Mouse (Mus musculus): Measurements from ENCODE around the gene Ambra1. TPM values are rescaled to one million over a fixed set of nuclear protein-coding genes. Genes with fewer than 3 reads are reported as not detected.

Gene Ambra1
- polyA plus RNA-seq, 1 experiment, result 15.8 TPM

- TF ChIP-seq GATA1 (IDR thresholded peaks at IDR 0.05; ENCODE audit: borderline replicate concordance, low read length), result no peak
- no peak for TF ChIP-seq FLI1 (IDR thresholded peaks at IDR 0.05; ENCODE audit: low read length)
- Histone ChIP-seq H3K27me3 (replicated peaks) (no peaks in the 10 kb centered on the region), H3K36me3 (replicated peaks; ENCODE audit: low read length) (peaks cover 37% of the 10 kb centered on the region), H3K4me1 (peaks cover 93% of the 10 kb centered on the region), H3K9me3 (no peaks in the 10 kb centered on the region), H3K4me3 (replicated peaks) (peak overlapping the region; percentile 92)
Measured at GRCm38 (mm10) chr2:91962864-91963401, 233.0 kb downstream of the Ambra1 start.

- Histone ChIP-seq H3K27me3 (replicated peaks) (no peaks in the 10 kb centered on the region), H3K36me3 (replicated peaks; ENCODE audit: low read length) (peaks cover 33% of the 10 kb centered on the region), H3K4me1 (peaks cover 93% of the 10 kb centered on the region), H3K9me3 (no peaks in the 10 kb centered on the region), H3K4me3 (replicated peaks) (peak overlapping the region; percentile 92)
- TF ChIP-seq FLI1 (IDR thresholded peaks at IDR 0.05; ENCODE audit: low read length), result no peak
- TF ChIP-seq GATA1 (IDR thresholded peaks at IDR 0.05; ENCODE audit: borderline replicate concordance, low read length), result no peak
Measured at GRCm38 (mm10) chr2:91963443-91963932, 233.6 kb downstream of the Ambra1 start.

- Histone ChIP-seq H3K4me1 (peaks cover 82% of the 10 kb centered on the region), H3K4me3 (replicated peaks) (peak overlapping the region; percentile 92), H3K9me3 (no peaks in the 10 kb centered on the region), H3K36me3 (replicated peaks; ENCODE audit: low read length) (peaks cover 21% of the 10 kb centered on the region), H3K27me3 (replicated peaks) (peaks cover 3% of the 10 kb centered on the region)
- TF ChIP-seq FLI1 (IDR thresholded peaks at IDR 0.05; ENCODE audit: low read length) (no peak), GATA1 (IDR thresholded peaks at IDR 0.05; ENCODE audit: borderline replicate concordance, low read length) (no peak)
Measured at GRCm38 (mm10) chr2:91964610-91965204, 234.8 kb downstream of the Ambra1 start.

- peaks cover 76% of the 10 kb centered on the region for H3K4me1 ChIP-seq
- H3K27me3 ChIP-seq (replicated peaks), result peaks cover 9% of the 10 kb centered on the region
Measured at GRCm38 (mm10) chr2:91965417-91965816, 235.5 kb downstream of the Ambra1 start.

GRCm38 (mm10) chr2:91966367-91966766, 236.4 kb downstream of the Ambra1 start:
- Histone ChIP-seq H3K36me3 (replicated peaks; ENCODE audit: low read length) (peaks cover 5% of the 10 kb centered on the region), H3K27me3 (replicated peaks) (peaks cover 15% of the 10 kb centered on the region), H3K9me3 (no peaks in the 10 kb centered on the region), H3K4me3 (replicated peaks) (peak overlapping the region; percentile 19), H3K4me1 (peaks cover 76% of the 10 kb centered on the region)
- TF ChIP-seq FLI1 (IDR thresholded peaks at IDR 0.05; ENCODE audit: low read length) (no peak), GATA1 (IDR thresholded peaks at IDR 0.05; ENCODE audit: borderline replicate concordance, low read length) (no peak)

More at GRCm38 (mm10) chr2:91965417-91965816, 235.5 kb downstream of the Ambra1 start:
- TF ChIP-seq FLI1 (IDR thresholded peaks at IDR 0.05; ENCODE audit: low read length) (peak; percentile 13; the same call in 1 of the 2 replicates), GATA1 (IDR thresholded peaks at IDR 0.05; ENCODE audit: borderline replicate concordance, low read length) (no peak)
- peak overlapping the region; percentile 92 for H3K4me3 ChIP-seq (replicated peaks)
- H3K36me3 ChIP-seq (replicated peaks; ENCODE audit: low read length), result peaks cover 13% of the 10 kb centered on the region
- H3K9me3 ChIP-seq, result no peaks in the 10 kb centered on the region

- H3K36me3 ChIP-seq (replicated peaks; ENCODE audit: low read length), result no peaks in the 10 kb centered on the region
- peaks cover 73% of the 10 kb centered on the region for H3K4me1 ChIP-seq
- no peak overlapping the region for H3K4me3 ChIP-seq (replicated peaks)
- no peak for TF ChIP-seq FLI1 (IDR thresholded peaks at IDR 0.05; ENCODE audit: low read length)
- no peak for TF ChIP-seq GATA1 (IDR thresholded peaks at IDR 0.05; ENCODE audit: borderline replicate concordance, low read length)
- no peaks in the 10 kb centered on the region for H3K9me3 ChIP-seq
- peaks cover 27% of the 10 kb centered on the region for H3K27me3 ChIP-seq (replicated peaks)
Measured at GRCm38 (mm10) chr2:91967962-91968361, 238.0 kb downstream of the Ambra1 start.

Other genes starting within 250 kb of the Ambra1 start
- gene Ckap5, start 203.4 kb upstream of the Ambra1 start, polyA plus RNA-seq (2012; ENCODE audit: insufficient read depth, low replicate concordance), result 0.92 and 3.6 TPM in 2 replicates
- gene F2, start 93.7 kb upstream of the Ambra1 start, polyA plus RNA-seq (2012; ENCODE audit: insufficient read depth, low replicate concordance), result not detected in 2 replicates
- 9.6 and 13.9 TPM in 2 replicates for gene Zfp408, start 80.3 kb upstream of the Ambra1 start, polyA plus RNA-seq (2012; ENCODE audit: insufficient read depth, low replicate concordance)
- 43.0 and 56.1 TPM in 2 replicates for gene Arhgap1, start 80.3 kb upstream of the Ambra1 start, polyA plus RNA-seq (2012; ENCODE audit: insufficient read depth, low replicate concordance)
- gene Atg13, start 19.6 kb upstream of the Ambra1 start, polyA plus RNA-seq (2012; ENCODE audit: insufficient read depth, low replicate concordance), result 23.7 and 69.4 TPM in 2 replicates
- gene Harbi1, start 19.3 kb upstream of the Ambra1 start, polyA plus RNA-seq (2012; ENCODE audit: insufficient read depth, low replicate concordance), result 0.44 and 0.82 TPM in 2 replicates
- gene Chrm4, start 197.1 kb downstream of the Ambra1 start, polyA plus RNA-seq (2012; ENCODE audit: insufficient read depth, low replicate concordance), result 0.92 and 2.8 TPM in 2 replicates
- gene Mdk, start 202.2 kb downstream of the Ambra1 start, polyA plus RNA-seq (2012; ENCODE audit: insufficient read depth, low replicate concordance), result 45.5 and 59.2 TPM in 2 replicates
- gene Gm9821, start 215.6 kb downstream of the Ambra1 start, polyA plus RNA-seq (2012; ENCODE audit: insufficient read depth, low replicate concordance), result not detected in 2 replicates
- gene Dgkz, start 245.7 kb downstream of the Ambra1 start, polyA plus RNA-seq (2012; ENCODE audit: insufficient read depth, low replicate concordance), result 303 and 682 TPM in 2 replicates

All from megakaryocyte, embryonic 14.5 days (primary cell).